Mouse (Mus musculus) left cerebral cortex, postnatal 14 days (tissue): ENCODE measurements around the gene Dmrt2. TPM values are rescaled to one million over a fixed set of nuclear protein-coding genes. Genes with fewer than 3 reads are reported as not detected.
A peak's percentile ranks its signal among the peaks of the same experiment; 100 is the strongest.

Experiments used
- DNase-seq, 2 experiments: peaks; one replicate each; pipeline ENCODE4 v3.0.0; 2021 to 2022; ENCODE audit warnings: low spot score in 2 of 2, mixed read lengths in 1 of 2
- intact Hi-C: fragments of 180-260 bp; cut with DNase I; formaldehyde crosslinking; loops from one replicate; pipeline ENCODE4 v1.15.1; 2025
- long read RNA-seq, 2 experiments: library from polyadenylated mRNA; stranded (forward); transcript quantifications; one replicate each; pipeline ENCODE4 v2.0.0; 2021
- total RNA-seq, 2 experiments: library from RNA; stranded (reverse); gene quantifications; 2 replicates each; pipeline ENCODE4 v1.2.3; 2021

The Dmrt2 gene
- 1 to 10 TPM; 1.6 to 1.9 TPM for total RNA-seq
- long read RNA-seq, experiment 1, partial matches to known transcripts = 0 of 5 reads
- long read RNA-seq, experiment 1, other reads (novel, unspliced or antisense) = 5 of 5 reads
- long read RNA-seq, experiment 2, partial matches to known transcripts = 3 of 5 reads
- long read RNA-seq, experiment 2, other reads (novel, unspliced or antisense) = 2 of 5 reads

- intact Hi-C loops = loop anchor here (2.0 kb wide), 1 partner anchor 64 kb away; no protein-coding TSS in a partner anchor
- peak in 1 of 2 experiments; percentile 27 for DNase-seq
These were observed at the start of gene Dmrt2 for GRCm38 (mm10) chr19:25672101-25672950. Gene Dmrt2 (plus strand): TSS chr19:25672411.

GRCm38 (mm10) chr19:25628490-25628889, 43.7 kb upstream of the Dmrt2 start:
- DNase-seq = peak; percentile 59 to 74
- intact Hi-C loops = loop anchor here (5.0 to 10.0 kb wide), 2 partner anchors 524 to 671 kb away; no protein-coding TSS in a partner anchor

- DNase-seq = no peak
- intact Hi-C loops = loop anchor here (2.0 to 10.0 kb wide), 2 partner anchors 296 to 500 kb away; no protein-coding TSS in a partner anchor
These were observed 37.1 kb upstream of the Dmrt2 start for GRCm38 (mm10) chr19:25635119-25635518.

GRCm38 (mm10) chr19:25635622-25636244, 36.5 kb upstream of the Dmrt2 start:
- intact Hi-C loops = loop anchor here (2.0 to 10.0 kb wide), 2 partner anchors 297 to 501 kb away; no protein-coding TSS in a partner anchor
- DNase-seq = peak; percentile 66 to 78

- intact Hi-C loops = loop anchor here (10.0 kb wide), 1 partner anchor 504 kb away; no protein-coding TSS in a partner anchor
- no peak for DNase-seq
These were observed 33.3 kb upstream of the Dmrt2 start for GRCm38 (mm10) chr19:25638766-25639361.

- intact Hi-C loops = no loop called here
- no peak for DNase-seq
These were observed 30.4 kb upstream of the Dmrt2 start for GRCm38 (mm10) chr19:25641786-25642185.

- intact Hi-C loops = no loop called here
- DNase-seq = no peak
These were observed 25.1 kb upstream of the Dmrt2 start for GRCm38 (mm10) chr19:25647136-25647535.

- intact Hi-C loops = no loop called here
- no peak for DNase-seq
These were observed 23.5 kb upstream of the Dmrt2 start for GRCm38 (mm10) chr19:25648701-25649100.

- no peak for DNase-seq
- intact Hi-C loops = no loop called here
These were observed 21.7 kb upstream of the Dmrt2 start for GRCm38 (mm10) chr19:25650474-25650873.

- peak; percentile 18 to 82 for DNase-seq
- intact Hi-C loops = no loop called here
These were observed 19.7 kb upstream of the Dmrt2 start for GRCm38 (mm10) chr19:25652560-25652959.

GRCm38 (mm10) chr19:25654034-25654749, 18.0 kb upstream of the Dmrt2 start:
- DNase-seq = no peak
- intact Hi-C loops = no loop called here

GRCm38 (mm10) chr19:25665486-25666339, 6.5 kb upstream of the Dmrt2 start:
- DNase-seq = no peak
- intact Hi-C loops = no loop called here

GRCm38 (mm10) chr19:25667836-25668235, 4.4 kb upstream of the Dmrt2 start:
- intact Hi-C loops = no loop called here
- no peak for DNase-seq

- DNase-seq = no peak
These were observed 2.5 kb upstream of the Dmrt2 start for GRCm38 (mm10) chr19:25669593-25670248.

GRCm38 (mm10) chr19:25670571-25671285, 1.5 kb upstream of the Dmrt2 start:
- no peak for DNase-seq
- intact Hi-C loops = no loop called here

More at GRCm38 (mm10) chr19:25669593-25670248, 2.5 kb upstream of the Dmrt2 start:
- intact Hi-C loops = no loop called here

GRCm38 (mm10) chr19:25671681-25672080, 530 bp upstream of the Dmrt2 start:
- intact Hi-C loops = loop anchor here (2.0 kb wide), 1 partner anchor 63 kb away; no protein-coding TSS in a partner anchor
- no peak for DNase-seq
